Mouse (Mus musculus) forebrain, embryonic 14.5 days (tissue): ENCODE results near the gene Fmc1. TPM values are rescaled to one million over a fixed set of nuclear protein-coding genes. Genes with fewer than 3 reads are reported as not detected.
"Not testable (repeated sequence)": the region's sequence is repeated elsewhere in the genome, so short reads cannot be mapped to it uniquely, and the experiment has no call there.

Source experiments
- ATAC-seq: fragments of 200-750 bp; cut with Nextera tagmentation; 2 replicates; pipeline ENCODE4 v1.8.0; 2017; ENCODE audit warnings: mild to moderate bottlenecking, moderate library complexity
- DNase-seq: peaks from one replicate; pipeline ENCODE4 v3.0.0-alpha.2; 2015; ENCODE audit warnings: low spot score
- H3K27ac ChIP-seq: fragments of 300-500 bp; sonication (generic); 2 replicates; pipeline ENCODE4 v1.5.1; 2014; ENCODE audit warnings: low read depth, mild to moderate bottlenecking, control low read depth, low read length, moderate library complexity
- H3K27me3 ChIP-seq: fragments of 300-500 bp; sonication (generic); replicated peaks from 2 replicates; pipeline ENCODE4 v1.6.1; 2014; ENCODE audit warnings: low read length, control low read depth, mixed read lengths; ENCODE audit not compliant: control insufficient read depth, insufficient read depth
- H3K36me3 ChIP-seq: fragments of 300-500 bp; sonication (generic); 2 replicates; pipeline ENCODE4 v1.6.1; 2014; ENCODE audit warnings: low read length, control low read depth; ENCODE audit not compliant: control insufficient read depth, insufficient read depth
- H3K4me1 ChIP-seq: fragments of 300-500 bp; sonication (generic); 2 replicates; pipeline ENCODE4 v1.6.1; 2014; ENCODE audit warnings: antibody characterized with exemption, low read length, control low read depth; ENCODE audit not compliant: control insufficient read depth, insufficient read depth
- H3K4me2 ChIP-seq: fragments of 300-500 bp; sonication (generic); 2 replicates; pipeline ENCODE4 v1.6.1; 2014; ENCODE audit warnings: mild to moderate bottlenecking, control low read depth, low read length
- H3K4me3 ChIP-seq: fragments of 300-500 bp; sonication (generic); 2 replicates; pipeline ENCODE4 v1.5.1; 2014; ENCODE audit warnings: low read depth, low read length, control low read depth
- H3K9ac ChIP-seq: fragments of 300-500 bp; sonication (generic); 2 replicates; pipeline ENCODE4 v1.6.1; 2014; ENCODE audit warnings: mild to moderate bottlenecking, low read length, control low read depth, moderate library complexity
- H3K9me3 ChIP-seq: fragments of 300-500 bp; sonication (generic); replicated peaks from 2 replicates; pipeline ENCODE4 v1.6.1; 2016; ENCODE audit warnings: low read length, control low read depth, mixed read lengths; ENCODE audit not compliant: control insufficient read depth
- WGBS: fragments of 180-500 bp; shearing (Covaris S2); extraction: QIAGEN DNeasy Blood & Tissue Kit; methylation state at CpG from one replicate; pipeline ENCODE4 v1.1.7; 2014; 5-methylcytosine and 5-hydroxymethylcytosine counted together
- polyA plus RNA-seq: library from polyadenylated mRNA; unstranded; fragments of >200 nt; fragmentation: Nextera tagmentation; extraction: Ambion mirVana; gene quantifications from 2 replicates; pipeline ENCODE4 v1.2.1, GENCODE M21; 2014

Gene Fmc1
- polyA plus RNA-seq, 1 experiment from 2014 or later, result 179 TPM

DNA sequence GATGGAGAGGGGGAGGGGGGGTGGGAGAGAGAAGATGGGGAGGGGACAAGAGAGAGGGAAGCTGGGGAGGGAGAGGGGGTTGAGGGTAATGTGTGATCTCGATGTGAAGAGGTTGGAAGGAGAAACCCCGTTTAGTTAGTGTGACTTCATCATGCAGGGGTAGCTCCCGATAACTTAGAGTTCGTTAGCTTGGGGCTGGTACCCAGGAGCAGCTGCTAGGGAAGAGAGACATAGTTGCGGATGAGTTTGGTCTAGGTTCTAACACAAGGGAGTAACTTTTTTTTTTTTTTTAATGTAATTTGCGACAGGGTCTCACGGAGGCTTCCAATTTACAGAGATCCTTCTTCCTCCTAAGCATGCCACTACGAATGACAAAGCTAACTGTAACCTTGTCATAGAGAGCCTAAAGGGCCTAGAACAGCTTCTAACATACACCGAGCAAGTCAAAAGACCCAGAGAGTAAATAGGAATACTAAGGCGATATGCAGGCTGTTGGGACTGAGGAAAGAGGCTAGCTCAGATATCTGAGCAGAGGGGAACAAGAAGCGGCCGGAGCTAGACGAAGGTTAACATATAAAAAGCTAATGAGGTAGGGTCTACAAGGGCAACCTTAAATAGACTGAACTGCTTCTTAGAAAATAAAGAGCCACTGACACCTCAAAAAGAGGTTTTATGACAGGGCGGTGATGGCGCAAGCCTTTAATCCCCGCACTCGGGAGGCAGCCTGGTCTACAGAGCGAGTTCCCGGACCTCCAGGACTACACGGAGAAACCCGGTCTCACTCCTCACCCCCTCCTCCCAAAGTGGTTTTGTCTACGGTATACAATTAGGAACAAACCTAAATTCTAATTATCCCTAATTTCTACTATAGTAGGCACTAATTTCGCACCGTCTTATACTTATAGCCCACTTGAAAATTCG, 542 bp upstream of the Fmc1 start:
- DNase-seq (peak; percentile 45), ATAC-seq (peak; percentile 42)
- H3K4me3 ChIP-seq, result peak overlapping the region; percentile 67
- no peaks in the 10 kb centered on the region for H3K4me1 ChIP-seq
- peak overlapping the region; percentile 90 for H3K27ac ChIP-seq
- 6% methylated on average over 25 of the region's 25 CpGs for WGBS
- H3K4me2 ChIP-seq, result peak overlapping the region; percentile 65
- no peaks in the 10 kb centered on the region for H3K9me3 ChIP-seq
- H3K36me3 ChIP-seq, result no peaks in the 10 kb centered on the region
- H3K9ac ChIP-seq, result peak overlapping the region; percentile 74
- no peaks in the 10 kb centered on the region for H3K27me3 ChIP-seq

DNA sequence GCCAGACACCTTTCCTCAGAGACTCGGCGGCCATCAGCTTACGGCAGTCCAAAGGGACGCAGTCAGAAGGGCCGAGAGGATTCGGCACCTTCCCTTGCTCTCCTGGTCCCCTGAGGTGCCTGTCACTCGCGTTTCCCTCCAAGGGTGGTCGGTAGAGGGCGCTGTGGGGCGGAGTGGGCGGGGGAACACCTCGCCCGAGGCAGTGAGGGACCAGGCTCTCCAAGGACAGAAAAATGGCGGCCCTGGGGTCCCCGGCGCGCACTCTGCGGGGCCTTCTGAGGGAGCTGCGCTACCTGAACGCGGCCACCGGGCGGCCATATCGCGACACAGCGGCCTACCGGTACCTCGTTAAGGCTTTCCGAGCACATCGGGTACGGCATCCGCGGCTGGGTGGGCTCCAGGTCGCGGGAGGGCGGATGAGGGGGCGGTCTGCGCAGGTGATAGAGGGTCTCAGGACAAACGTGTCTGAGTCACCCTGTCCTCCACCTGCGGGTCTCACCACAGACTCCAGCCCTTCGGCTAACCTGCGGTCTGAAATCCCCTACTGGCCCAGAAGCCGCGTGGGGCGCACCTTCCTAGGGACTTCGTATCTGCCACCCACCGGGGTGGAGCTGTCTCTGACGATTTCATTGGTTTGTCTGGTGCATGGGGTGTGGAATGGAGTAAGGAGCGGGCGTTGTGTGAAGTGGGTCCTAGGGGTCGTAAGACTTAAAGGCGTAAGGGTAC, 1.5 kb downstream of the Fmc1 start:
- peak; percentile 96 for DNase-seq

DNA sequence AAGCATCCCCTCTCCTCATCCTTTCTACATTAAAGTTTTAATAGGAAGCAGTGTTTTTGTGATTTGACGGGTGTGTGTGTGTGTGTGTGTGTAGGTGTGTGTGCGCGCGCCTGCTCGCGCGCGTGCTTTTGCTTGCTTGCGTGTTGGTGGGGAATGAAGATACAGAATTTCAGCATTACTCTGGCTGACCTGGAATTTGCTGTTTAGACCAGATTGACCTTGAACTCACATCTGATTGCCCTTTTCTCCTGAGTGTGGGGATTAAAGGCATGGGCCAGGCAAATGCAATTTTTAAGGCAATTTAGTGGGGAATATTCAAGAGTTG, 2.0 kb downstream of the Fmc1 start:
- H3K4me1 ChIP-seq, result no peaks in the 10 kb centered on the region
- no peaks in the 10 kb centered on the region for H3K27me3 ChIP-seq
- 1% methylated on average over 9 of the region's 9 CpGs for WGBS
- H3K4me3 ChIP-seq, result peak overlapping the region; percentile 67
- H3K27ac ChIP-seq, result peak overlapping the region; percentile 94
- no peaks in the 10 kb centered on the region for H3K9me3 ChIP-seq
- DNase-seq (no peak), ATAC-seq (no peak)
- H3K9ac ChIP-seq, result peak overlapping the region; percentile 85
- peak overlapping the region; percentile 54 for H3K4me2 ChIP-seq
- H3K36me3 ChIP-seq, result peaks cover 9% of the 10 kb centered on the region

More for the DNA sequence above, 1.5 kb downstream of the Fmc1 start:
- H3K27ac ChIP-seq, result peak overlapping the region; percentile 94
- H3K9ac ChIP-seq, result peak overlapping the region; percentile 85
- H3K4me1 ChIP-seq, result no peaks in the 10 kb centered on the region
- 0% methylated on average over 51 of the region's 53 CpGs for WGBS
- H3K27me3 ChIP-seq, result no peaks in the 10 kb centered on the region
- H3K36me3 ChIP-seq, result peaks cover 5% of the 10 kb centered on the region
- no peaks in the 10 kb centered on the region for H3K9me3 ChIP-seq
- peak overlapping the region; percentile 54 for H3K4me2 ChIP-seq
- peak; percentile 76 for ATAC-seq
- peak overlapping the region; percentile 67 for H3K4me3 ChIP-seq

DNA sequence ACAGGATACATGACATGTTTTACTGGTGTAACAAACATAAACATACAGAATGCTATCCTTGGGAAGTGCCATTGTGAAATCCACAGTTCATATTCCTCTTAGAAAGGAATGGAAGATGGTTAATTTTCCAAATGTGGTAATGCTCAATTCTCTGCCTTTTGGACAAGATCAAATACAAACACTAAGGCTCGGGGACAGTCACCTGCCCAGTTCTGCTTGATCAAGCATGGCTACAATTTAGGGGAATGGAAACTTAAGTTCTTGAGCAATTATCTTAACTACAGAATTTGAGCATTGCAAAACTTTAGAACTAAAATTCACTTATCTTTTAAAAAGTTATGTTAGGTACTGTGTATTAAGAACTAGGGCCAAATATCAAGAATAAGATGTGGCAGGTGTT, 2.5 kb downstream of the Fmc1 start:
- no peak for DNase-seq
- 78% methylated on average over 1 of the region's 1 CpGs for WGBS
- H3K4me1 ChIP-seq, result no peaks in the 10 kb centered on the region
- H3K9ac ChIP-seq, result peak overlapping the region; percentile 85; the same call in 1 of the 2 replicates
- H3K9me3 ChIP-seq, result no peaks in the 10 kb centered on the region
- peak overlapping the region; percentile 54 for H3K4me2 ChIP-seq
- no peaks in the 10 kb centered on the region for H3K27me3 ChIP-seq
- no peak overlapping the region for H3K27ac ChIP-seq
- no peak for ATAC-seq
- H3K36me3 ChIP-seq, result peaks cover 9% of the 10 kb centered on the region
- H3K4me3 ChIP-seq, result peak overlapping the region; percentile 67

- not testable (repeated sequence) for H3K4me3 ChIP-seq, H3K4me1 ChIP-seq, ATAC-seq, H3K36me3 ChIP-seq, DNase-seq, H3K9me3 ChIP-seq, H3K27ac ChIP-seq, H3K9ac ChIP-seq, H3K4me2 ChIP-seq, H3K27me3 ChIP-seq
- WGBS, result 96% methylated on average over 4 of the region's 5 CpGs
These were observed 10.8 kb downstream of the Fmc1 start for GRCm38 (mm10) chr6:38544141-38544540.

GRCm38 (mm10) chr6:38547005-38547404, 13.7 kb downstream of the Fmc1 start:
- H3K27ac ChIP-seq, H3K4me2 ChIP-seq, DNase-seq, H3K27me3 ChIP-seq, H3K9me3 ChIP-seq, H3K4me1 ChIP-seq, H3K9ac ChIP-seq, H3K4me3 ChIP-seq, ATAC-seq, H3K36me3 ChIP-seq: not testable (repeated sequence)
- WGBS, result 95% methylated on average over 2 of the region's 2 CpGs

- ATAC-seq, result no peak
- no peaks in the 10 kb centered on the region for H3K36me3 ChIP-seq
- H3K4me3 ChIP-seq, result no peak overlapping the region
- H3K27ac ChIP-seq, result no peak overlapping the region
- H3K4me2 ChIP-seq, result no peak overlapping the region
- WGBS, result 89% methylated on average over 1 of the region's 1 CpGs
- no peaks in the 10 kb centered on the region for H3K9me3 ChIP-seq
- no peaks in the 10 kb centered on the region for H3K4me1 ChIP-seq
- no peaks in the 10 kb centered on the region for H3K27me3 ChIP-seq
- DNase-seq, result no peak
- H3K9ac ChIP-seq, result no peak overlapping the region
These were observed 14.4 kb downstream of the Fmc1 start for GRCm38 (mm10) chr6:38547707-38548106.

- H3K4me2 ChIP-seq, ATAC-seq: not testable (repeated sequence)
These were observed 15.3 kb downstream of the Fmc1 start for GRCm38 (mm10) chr6:38548595-38548994.

DNA sequence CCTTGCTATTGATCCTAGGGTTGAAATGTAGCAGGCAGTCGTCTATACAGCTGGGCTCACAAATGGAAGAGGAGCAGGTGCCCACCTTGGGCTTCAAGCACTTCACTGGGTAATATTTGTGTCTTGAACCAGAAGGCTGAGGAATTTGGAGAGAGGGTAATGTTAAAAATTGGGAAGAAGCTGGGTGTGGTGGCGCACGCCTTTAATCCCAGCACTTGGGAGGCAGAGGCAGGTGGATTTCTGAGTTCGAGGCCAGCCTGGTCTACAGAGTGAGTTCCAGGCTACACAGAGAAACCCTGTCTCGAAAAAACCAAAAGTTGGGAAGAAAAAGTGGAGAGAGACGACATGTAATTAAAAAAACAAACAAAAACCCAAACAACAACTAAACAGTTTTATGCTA, 16.5 kb downstream of the Fmc1 start:
- ATAC-seq, H3K36me3 ChIP-seq, H3K4me1 ChIP-seq, H3K27me3 ChIP-seq, DNase-seq, H3K4me3 ChIP-seq, H3K27ac ChIP-seq, H3K9me3 ChIP-seq: not testable (repeated sequence)
- 82% methylated on average over 6 of the region's 6 CpGs for WGBS
- peak overlapping the region; percentile 90; the same call in 1 of the 2 replicates for H3K9ac ChIP-seq
- peak overlapping the region; percentile 80 for H3K4me2 ChIP-seq

More at GRCm38 (mm10) chr6:38548595-38548994, 15.3 kb downstream of the Fmc1 start:
- H3K4me1 ChIP-seq, H3K36me3 ChIP-seq, H3K27me3 ChIP-seq, H3K27ac ChIP-seq, H3K9ac ChIP-seq, H3K9me3 ChIP-seq, H3K4me3 ChIP-seq, DNase-seq: not testable (repeated sequence)
- 89% methylated on average over 7 of the region's 7 CpGs for WGBS
